Mouse (Mus musculus) adrenal gland, postnatal 0 days (tissue): ENCODE results near the gene Gstp1. TPM values are rescaled to one million over a fixed set of nuclear protein-coding genes. Genes with fewer than 3 reads are reported as not detected.

Source experiments
- polyA plus RNA-seq: library from polyadenylated mRNA; unstranded; fragments of >200 nt; fragmentation: Nextera tagmentation; extraction: Ambion mirVana; gene quantifications from 2 replicates; pipeline ENCODE4 v1.2.1, GENCODE M21; 2015

Gstp1 gene
- polyA plus RNA-seq = 407 and 489 TPM in 2 replicates

GRCm38 (mm10) chr19:4037788-4038232 lies at the start of gene Gstp1:
Gene Gstp1, minus strand, starts transcription at chr19:4037985.

DNA sequence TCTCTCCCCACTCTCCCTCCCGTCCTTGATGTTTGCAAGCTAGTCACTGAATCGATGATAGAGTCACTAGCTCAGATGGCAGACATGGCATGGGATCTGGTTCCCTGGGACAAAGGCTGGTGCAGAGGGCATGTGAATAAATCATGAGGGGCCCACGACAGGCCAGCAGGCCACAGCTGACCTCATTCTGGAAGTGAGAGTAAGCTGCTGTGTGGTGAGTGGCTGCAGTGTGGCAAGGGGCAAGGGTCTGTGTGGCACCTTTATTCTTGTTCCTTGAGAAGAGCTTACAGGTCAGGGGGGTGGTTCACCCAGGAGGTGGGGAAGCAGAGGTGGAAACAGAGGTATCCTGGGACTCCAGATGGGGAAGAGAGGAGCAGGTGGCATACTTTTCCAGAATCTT lies 43.6 kb upstream of the Gstp1 start, which contains the start of gene Cabp2:
Gene Cabp2, plus strand, starts transcription at position 185 of the 400 bp plus-strand sequence.

GRCm38 (mm10) chr19:4059069-4059740 lies 21.4 kb upstream of the Gstp1 start, which contains the start of gene Gstp3:
Gene Gstp3, minus strand, starts transcription at chr19:4059569.

GRCm38 (mm10) chr19:4045966-4046865 lies 8.4 kb upstream of the Gstp1 start, which contains the start of gene Gstp2:
Gene Gstp2, minus strand, starts transcription at chr19:4046023.

DNA sequence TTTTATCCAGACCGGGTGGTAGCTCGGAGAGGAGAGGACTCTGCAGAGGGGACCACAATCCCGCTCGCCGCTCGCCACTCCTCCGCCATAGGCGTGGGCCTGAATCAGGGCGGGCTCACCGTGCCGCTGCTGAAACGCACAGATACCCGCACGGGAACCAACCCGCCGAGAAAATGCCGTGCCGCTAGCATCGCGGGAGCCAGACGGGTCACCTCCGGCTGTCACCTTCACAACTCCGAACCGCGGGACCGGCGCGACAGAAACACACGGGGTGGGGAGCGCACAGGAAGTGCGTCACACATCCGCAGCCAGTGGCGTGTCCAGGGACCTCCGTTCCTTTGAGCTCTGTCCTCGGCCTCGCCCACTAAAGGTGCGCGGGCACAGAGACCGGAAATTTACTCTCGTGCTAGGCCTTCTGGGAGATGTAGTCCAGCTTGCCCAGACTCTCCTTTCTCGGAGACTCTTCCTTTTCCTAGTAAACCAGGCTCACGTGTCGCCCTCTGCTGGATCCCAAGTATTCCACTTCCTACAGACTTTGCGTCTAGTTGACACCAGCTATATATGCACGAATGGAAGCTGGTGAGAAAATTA lies 25.3 kb downstream of the Gstp1 start, which contains the start of gene Ndufv1:
Gene Ndufv1, minus strand, starts transcription at position 375 of the 591 bp plus-strand sequence.

GRCm38 (mm10) chr19:4003112-4003511 lies 34.7 kb downstream of the Gstp1 start, which contains the start of gene Doc2g:
Gene Doc2g, plus strand, starts transcription at chr19:4003313.

GRCm38 (mm10) chr19:4000119-4000900 lies 37.5 kb downstream of the Gstp1 start, which contains the start of the genes Nudt8 and Gm49405:
Gene Nudt8, plus strand, starts transcription at chr19:4000580.
Gene Gm49405, plus strand, starts transcription at chr19:4000626.

GRCm38 (mm10) chr19:3992416-3992815 lies 45.4 kb downstream of the Gstp1 start, which contains the start of gene Tbx10:
Gene Tbx10, plus strand, starts transcription at chr19:3992752.

DNA sequence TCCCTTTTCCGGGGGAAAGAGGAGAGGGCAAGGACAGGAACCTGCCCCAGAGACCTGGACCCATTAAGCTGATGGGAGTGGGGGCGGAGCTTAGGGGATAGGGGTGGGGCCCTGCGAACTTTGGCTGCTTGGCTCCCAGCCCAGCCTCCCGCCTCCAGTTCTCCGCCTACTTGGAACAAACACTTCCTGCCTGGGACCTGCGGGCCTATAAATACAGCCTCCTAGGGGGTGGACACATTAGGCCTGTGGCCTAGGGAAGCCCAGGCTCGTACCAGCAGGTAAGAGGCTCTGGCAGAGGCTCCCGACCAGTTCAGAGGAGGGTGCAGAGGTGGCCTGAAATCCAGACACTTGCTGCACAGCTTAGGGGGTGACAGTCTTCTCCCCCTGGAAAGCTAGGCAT lies 51.5 kb downstream of the Gstp1 start, which contains the start of gene Acy3:
Gene Acy3, plus strand, starts transcription at position 237 of the 400 bp plus-strand sequence.

Other genes with a start within 250 kb of the Gstp1 start
- 22.5 and 45.6 TPM in 2 replicates for gene Chka, start 186.2 kb downstream of the Gstp1 start, polyA plus RNA-seq
- 25.1 and 40.7 TPM in 2 replicates for gene Tcirg1, start 130.9 kb downstream of the Gstp1 start, polyA plus RNA-seq
- 485 and 531 TPM in 2 replicates for gene Ndufs8, start 125.2 kb downstream of the Gstp1 start, polyA plus RNA-seq
- 81.3 and 172 TPM in 2 replicates for gene Aldh3b1, start 108.2 kb downstream of the Gstp1 start, polyA plus RNA-seq
- gene Unc93b1, start 102.8 kb downstream of the Gstp1 start, polyA plus RNA-seq = 35.9 and 57.3 TPM in 2 replicates
- gene Aldh3b3, start 79.3 kb downstream of the Gstp1 start, polyA plus RNA-seq = 0.09 TPM in 1 of 2 replicates, not detected in the other
- 0.28 and 0.51 TPM in 2 replicates for gene Aldh3b2, start 65.7 kb downstream of the Gstp1 start, polyA plus RNA-seq
- 19.0 and 38.9 TPM in 2 replicates for gene Acy3, start 51.4 kb downstream of the Gstp1 start, polyA plus RNA-seq
- gene Tbx10, start 45.2 kb downstream of the Gstp1 start, polyA plus RNA-seq = not detected in 2 replicates
- gene Nudt8, start 37.4 kb downstream of the Gstp1 start, polyA plus RNA-seq = 47.5 and 51.7 TPM in 2 replicates
- gene Gm49405, start 37.4 kb downstream of the Gstp1 start, polyA plus RNA-seq = 0.63 and 1.1 TPM in 2 replicates
- gene Doc2g, start 34.7 kb downstream of the Gstp1 start, polyA plus RNA-seq = 1.3 and 1.9 TPM in 2 replicates
- gene Ndufv1, start 25.2 kb downstream of the Gstp1 start, polyA plus RNA-seq = 157 and 202 TPM in 2 replicates
- 6.0 and 9.7 TPM in 2 replicates for gene Gstp2, start 8.0 kb upstream of the Gstp1 start, polyA plus RNA-seq
- 3.0 and 3.5 TPM in 2 replicates for gene Gstp3, start 21.6 kb upstream of the Gstp1 start, polyA plus RNA-seq
- gene Cabp2, start 43.6 kb upstream of the Gstp1 start, polyA plus RNA-seq = not detected in 2 replicates
- gene Cdk2ap2, start 59.2 kb upstream of the Gstp1 start, polyA plus RNA-seq = 66.6 and 102 TPM in 2 replicates
- 12.9 and 14.0 TPM in 2 replicates for gene Pitpnm1, start 62.0 kb upstream of the Gstp1 start, polyA plus RNA-seq
- 78.0 and 102 TPM in 2 replicates for gene Aip, start 87.9 kb upstream of the Gstp1 start, polyA plus RNA-seq
- not detected in 2 replicates for gene Gpr152, start 101.8 kb upstream of the Gstp1 start, polyA plus RNA-seq
- 0.03 and 0.06 TPM in 2 replicates for gene Cabp4, start 106.0 kb upstream of the Gstp1 start, polyA plus RNA-seq
- 169 and 210 TPM in 2 replicates for gene Coro1b, start 110.6 kb upstream of the Gstp1 start, polyA plus RNA-seq
- gene Ptprcap, start 115.6 kb upstream of the Gstp1 start, polyA plus RNA-seq = 2.5 and 4.9 TPM in 2 replicates
- gene Rps6kb2, start 125.4 kb upstream of the Gstp1 start, polyA plus RNA-seq = 30.3 and 45.3 TPM in 2 replicates
- 3.3 and 4.0 TPM in 2 replicates for gene Carns1, start 137.5 kb upstream of the Gstp1 start, polyA plus RNA-seq
- gene Tbc1d10c, start 153.3 kb upstream of the Gstp1 start, polyA plus RNA-seq = 3.2 and 4.0 TPM in 2 replicates
- 713 and 730 TPM in 2 replicates for gene Ppp1ca, start 154.1 kb upstream of the Gstp1 start, polyA plus RNA-seq
- 11.1 and 14.0 TPM in 2 replicates for gene Rad9a, start 163.7 kb upstream of the Gstp1 start, polyA plus RNA-seq
- 3.1 and 4.0 TPM in 2 replicates for gene Clcf1, start 176.3 kb upstream of the Gstp1 start, polyA plus RNA-seq
- gene AC109138.7, start 176.4 kb upstream of the Gstp1 start, polyA plus RNA-seq = not detected in 2 replicates
- gene Pold4, start 193.9 kb upstream of the Gstp1 start, polyA plus RNA-seq = 63.7 and 66.1 TPM in 2 replicates
- 10.8 and 19.7 TPM in 2 replicates for gene Ssh3, start 231.2 kb upstream of the Gstp1 start, polyA plus RNA-seq
- 5.3 and 7.1 TPM in 2 replicates for gene Ankrd13d, start 245.2 kb upstream of the Gstp1 start, polyA plus RNA-seq